Mouse (Mus musculus) heart, postnatal 4 days (tissue): ENCODE data around the gene 6720489N17Rik. TPM values are rescaled to one million over a fixed set of nuclear protein-coding genes. Genes with fewer than 3 reads are reported as not detected.
A peak's percentile ranks its signal among the peaks of the same experiment; 100 is the strongest.
"Not testable (repeated sequence)": the region's sequence is repeated elsewhere in the genome, so short reads cannot be mapped to it uniquely, and the experiment has no call there.

Source experiments
- DNase-seq: peaks from one replicate; pipeline ENCODE4 v3.0.0; 2021
- microRNA-seq, 2 experiments: library from miRNA; unstranded; fragments of <30 nt; microRNA quantifications; one replicate each; pipeline ENCODE4 v1.2.0; 2021 to 2022
- total RNA-seq, 2 experiments: library from RNA; stranded (reverse); gene quantifications; 2 replicates each; pipeline ENCODE4 v1.2.3; 2021

Gene 6720489N17Rik
- 1 to 10 TPM; 3.0 to 4.3 TPM for total RNA-seq

- peak; percentile 84 for DNase-seq
Measured at GRCm38 (mm10) chr13:62623577-62624276, at the start of gene 6720489N17Rik. 6720489N17Rik (minus strand) TSS chr13:62624182.

DNA sequence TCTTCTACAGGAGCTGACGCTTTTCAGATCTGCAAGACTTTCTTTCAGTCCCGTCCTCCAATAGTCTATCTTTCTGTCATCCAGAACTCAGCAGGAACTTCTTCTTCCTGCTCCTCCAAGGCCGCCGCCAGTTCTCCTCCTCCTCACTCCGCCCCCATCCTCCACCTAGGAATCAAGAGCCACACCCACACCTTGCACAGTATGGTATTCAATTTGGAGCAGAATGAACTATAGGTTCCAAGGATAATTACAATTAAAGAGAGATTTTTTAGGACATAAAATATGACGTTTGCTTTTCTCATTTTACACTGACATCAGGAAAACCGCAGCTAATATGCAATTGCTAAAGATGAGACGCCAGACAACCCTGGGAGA lies 29.4 kb upstream of the 6720489N17Rik start:
- no peak for DNase-seq

DNA sequence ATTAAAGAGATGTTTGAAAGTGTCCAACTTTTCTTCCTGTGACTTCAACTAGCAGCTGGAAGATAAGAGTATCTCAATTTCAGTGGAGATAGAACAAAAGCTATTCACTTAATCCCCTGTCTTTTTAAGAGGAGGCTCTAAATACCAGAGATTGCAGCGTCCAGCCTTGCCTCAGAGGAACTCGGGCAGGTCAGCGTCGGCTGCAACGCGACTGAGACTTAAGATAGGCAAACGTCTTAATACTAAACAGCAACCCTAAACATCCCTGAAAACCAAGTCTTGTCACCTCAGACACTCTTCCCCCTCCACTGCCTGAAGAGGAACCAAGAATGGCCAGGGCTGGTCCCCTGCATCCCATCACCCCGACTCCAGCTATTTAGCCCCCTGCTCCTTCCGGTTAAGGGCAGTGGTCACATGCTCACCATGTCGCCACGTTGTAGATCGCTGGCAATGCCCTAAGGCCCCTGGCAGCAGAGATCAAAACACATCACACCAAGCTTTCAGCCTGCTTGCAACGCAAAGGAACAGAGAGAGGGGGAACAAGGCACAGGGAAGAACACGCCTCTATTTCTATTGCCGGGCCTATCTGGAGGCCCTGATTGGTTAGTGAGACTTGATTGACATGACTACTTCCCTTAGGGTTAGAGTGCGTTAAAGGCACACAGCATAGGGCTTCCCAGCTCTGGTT lies 28.8 kb upstream of the 6720489N17Rik start:
- DNase-seq, result peak; percentile 73

- peak; percentile 46 for DNase-seq
Measured at GRCm38 (mm10) chr13:62627071-62627470, 3.1 kb upstream of the 6720489N17Rik start.

GRCm38 (mm10) chr13:62624277-62624665 lies 289 bp upstream of the 6720489N17Rik start:
- DNase-seq, result not testable (repeated sequence)

GRCm38 (mm10) chr13:62617449-62617848 lies 6.5 kb downstream of the 6720489N17Rik start:
- DNase-seq, result not testable (repeated sequence)

DNA sequence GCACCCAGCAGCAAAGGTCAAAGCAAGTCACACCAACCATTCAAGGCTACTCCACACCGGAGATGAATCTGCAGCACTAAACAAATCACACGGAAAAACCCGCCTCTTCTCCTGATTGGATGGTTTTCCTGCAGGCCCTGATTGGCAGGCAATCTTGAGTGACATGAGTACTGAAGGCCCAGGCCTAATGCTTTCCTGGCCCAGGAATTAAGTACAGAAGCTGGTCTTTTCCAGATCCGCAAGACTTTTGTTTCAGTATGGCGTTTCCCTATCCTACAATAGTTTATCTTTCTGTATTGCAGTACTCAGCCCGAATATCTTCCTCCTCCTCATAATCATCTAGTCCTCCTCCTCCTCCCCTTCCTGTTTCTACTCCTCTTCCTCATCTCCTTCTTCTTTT lies 52.9 kb downstream of the 6720489N17Rik start, which contains the start of gene Zfp934:
Gene Zfp934 (minus strand): TSS at position 101 of the 400 bp plus-strand sequence.
- DNase-seq, result not testable (repeated sequence)

- DNase-seq, result peak; percentile 13
Measured at GRCm38 (mm10) chr13:62561696-62562095, 62.3 kb downstream of the 6720489N17Rik start.

- peak; percentile 75 for DNase-seq
Measured at GRCm38 (mm10) chr13:62558189-62559110, 65.5 kb downstream of the 6720489N17Rik start, which contains the start of gene Zfp935. Zfp935 (minus strand) TSS chr13:62558511.

Small RNAs within 50 kb of the gene (microRNA-seq; reads per million reads assigned to microRNA genes)
- 0 reads per million in 2 experiments for gene Gm24020

Other genes starting within 250 kb of the 6720489N17Rik start
- 1 to 10 TPM; 1.1 to 1.6 TPM for gene Gm3604, start 241.0 kb downstream of the 6720489N17Rik start, total RNA-seq
- gene Gm49359, start 157.3 kb downstream of the 6720489N17Rik start, total RNA-seq, result 10 to 100 TPM in 1 of 2 experiments, 1 to 10 TPM in 1; 8.2 to 10.2 TPM
- gene Zfp935, start 65.7 kb downstream of the 6720489N17Rik start, total RNA-seq, result under 1 TPM; 0.48 to 0.97 TPM
- gene Zfp934, start 53.0 kb downstream of the 6720489N17Rik start, total RNA-seq, result 1 to 10 TPM; 7.6 to 9.6 TPM
- 1 to 10 TPM; 5.5 to 6.4 TPM for gene Platr25, start 136.5 kb upstream of the 6720489N17Rik start, total RNA-seq
- gene Gm5141, start 161.6 kb upstream of the 6720489N17Rik start, total RNA-seq, result 1 to 10 TPM; 1.9 to 2.5 TPM
- 10 to 100 TPM; 20.1 to 23.8 TPM for gene Fbp2, start 234.2 kb upstream of the 6720489N17Rik start, total RNA-seq